Mouse (Mus musculus): ENCODE data around the gene Ankrd36. TPM values are rescaled to one million over a fixed set of nuclear protein-coding genes. Genes with fewer than 3 reads are reported as not detected.
"Not testable (repeated sequence)": the region's sequence is repeated elsewhere in the genome, so short reads cannot be mapped to it uniquely, and the experiment has no call there.

Gene Ankrd36
- polyA plus RNA-seq, 1 experiment from 2014 or later = 0.04 TPM

- no peaks in the 10 kb centered on the region for H3K4me1 ChIP-seq (replicated peaks; ENCODE audit: control insufficient read depth, insufficient read depth, low read length)
- no peak for ATAC-seq (ENCODE audit: low read depth)
- H3K36me3 ChIP-seq (ENCODE audit: control insufficient read depth, insufficient read depth, low read length) = peaks cover 57% of the 10 kb centered on the region
- no peak overlapping the region for H3K4me3 ChIP-seq (ENCODE audit: low read length)
- no peak overlapping the region for H3K9ac ChIP-seq (ENCODE audit: low read length)
- H3K9me3 ChIP-seq (ENCODE audit: control insufficient read depth, low read length) = no peaks in the 10 kb centered on the region
- no peak overlapping the region for H3K27ac ChIP-seq (ENCODE audit: low read length)
- no peak overlapping the region for H3K4me2 ChIP-seq (ENCODE audit: low read depth, low read length)
- 42% methylated on average over 5 of the region's 5 CpGs for WGBS
- no peaks in the 10 kb centered on the region for H3K27me3 ChIP-seq (ENCODE audit: control insufficient read depth, insufficient read depth, low read depth, low read length)
Measured at GRCm38 (mm10) chr11:5528841-5529240, 40.6 kb upstream of the Ankrd36 start.

- WGBS = 59% methylated on average over 5 of the region's 5 CpGs
- H3K36me3 ChIP-seq (ENCODE audit: control insufficient read depth, insufficient read depth, low read length) = peaks cover 55% of the 10 kb centered on the region
- no peak for ATAC-seq (ENCODE audit: low read depth)
Measured at GRCm38 (mm10) chr11:5530172-5530571, 39.3 kb upstream of the Ankrd36 start.

GRCm38 (mm10) chr11:5530717-5531116, 38.8 kb upstream of the Ankrd36 start:
- ATAC-seq (ENCODE audit: low read depth) = no peak
- no peaks in the 10 kb centered on the region for H3K9me3 ChIP-seq (ENCODE audit: control insufficient read depth, low read length)
- no peak overlapping the region for H3K4me3 ChIP-seq (ENCODE audit: low read length)
- 65% methylated on average over 6 of the region's 6 CpGs for WGBS
- H3K4me2 ChIP-seq (ENCODE audit: low read depth, low read length) = no peak overlapping the region
- no peaks in the 10 kb centered on the region for H3K27me3 ChIP-seq (ENCODE audit: control insufficient read depth, insufficient read depth, low read depth, low read length)
- peaks cover 55% of the 10 kb centered on the region for H3K36me3 ChIP-seq (ENCODE audit: control insufficient read depth, insufficient read depth, low read length)
- H3K4me1 ChIP-seq (replicated peaks; ENCODE audit: control insufficient read depth, insufficient read depth, low read length) = no peaks in the 10 kb centered on the region
- H3K27ac ChIP-seq (ENCODE audit: low read length) = no peak overlapping the region
- no peak overlapping the region for H3K9ac ChIP-seq (ENCODE audit: low read length)

More at GRCm38 (mm10) chr11:5530172-5530571, 39.3 kb upstream of the Ankrd36 start:
- no peaks in the 10 kb centered on the region for H3K4me1 ChIP-seq (replicated peaks; ENCODE audit: control insufficient read depth, insufficient read depth, low read length)
- no peak overlapping the region for H3K4me3 ChIP-seq (ENCODE audit: low read length)
- H3K9ac ChIP-seq (ENCODE audit: low read length) = no peak overlapping the region
- H3K27ac ChIP-seq (ENCODE audit: low read length) = no peak overlapping the region
- no peak overlapping the region for H3K4me2 ChIP-seq (ENCODE audit: low read depth, low read length)
- H3K27me3 ChIP-seq (ENCODE audit: control insufficient read depth, insufficient read depth, low read depth, low read length) = no peaks in the 10 kb centered on the region
- no peaks in the 10 kb centered on the region for H3K9me3 ChIP-seq (ENCODE audit: control insufficient read depth, low read length)

- H3K36me3 ChIP-seq (ENCODE audit: control insufficient read depth, insufficient read depth, low read length) = peaks cover 43% of the 10 kb centered on the region
- H3K9me3 ChIP-seq (ENCODE audit: control insufficient read depth, low read length) = no peaks in the 10 kb centered on the region
- no peak overlapping the region for H3K4me2 ChIP-seq (ENCODE audit: low read depth, low read length)
- no peaks in the 10 kb centered on the region for H3K27me3 ChIP-seq (ENCODE audit: control insufficient read depth, insufficient read depth, low read depth, low read length)
- 70% methylated on average over 5 of the region's 5 CpGs for WGBS
- no peak overlapping the region for H3K4me3 ChIP-seq (ENCODE audit: low read length)
- no peak overlapping the region for H3K27ac ChIP-seq (ENCODE audit: low read length)
- no peak overlapping the region for H3K9ac ChIP-seq (ENCODE audit: low read length)
- 0 out of 2 replicates have a peak, but pooled peaks have one; percentile 23 for ATAC-seq (ENCODE audit: low read depth)
- H3K4me1 ChIP-seq (replicated peaks; ENCODE audit: control insufficient read depth, insufficient read depth, low read length) = no peaks in the 10 kb centered on the region
Measured at GRCm38 (mm10) chr11:5533108-5533507, 36.4 kb upstream of the Ankrd36 start.

- not testable (repeated sequence) for H3K4me2 ChIP-seq (ENCODE audit: low read depth, low read length); H3K27ac ChIP-seq (ENCODE audit: low read length); ATAC-seq (ENCODE audit: low read depth); H3K9ac ChIP-seq (ENCODE audit: low read length); H3K27me3 ChIP-seq (ENCODE audit: control insufficient read depth, insufficient read depth, low read depth, low read length); H3K9me3 ChIP-seq (ENCODE audit: control insufficient read depth, low read length); H3K4me1 ChIP-seq (replicated peaks; ENCODE audit: control insufficient read depth, insufficient read depth, low read length); H3K4me3 ChIP-seq (ENCODE audit: low read length)
- 82% methylated on average over 4 of the region's 4 CpGs for WGBS
- peaks cover 27% of the 10 kb centered on the region for H3K36me3 ChIP-seq (ENCODE audit: control insufficient read depth, insufficient read depth, low read length)
Measured at GRCm38 (mm10) chr11:5537454-5537853, 32.0 kb upstream of the Ankrd36 start.

- H3K4me2 ChIP-seq (ENCODE audit: low read depth, low read length) = peak overlapping the region; percentile 63
- H3K27ac ChIP-seq (ENCODE audit: low read length) = no peak overlapping the region
- peaks cover 9% of the 10 kb centered on the region for H3K4me1 ChIP-seq (replicated peaks; ENCODE audit: control insufficient read depth, insufficient read depth, low read length)
- no peaks in the 10 kb centered on the region for H3K9me3 ChIP-seq (ENCODE audit: control insufficient read depth, low read length)
- peak overlapping the region; percentile 93 for H3K4me3 ChIP-seq (ENCODE audit: low read length)
- 45% methylated on average over 4 of the region's 4 CpGs for WGBS
- H3K36me3 ChIP-seq (ENCODE audit: control insufficient read depth, insufficient read depth, low read length) = peaks cover 5% of the 10 kb centered on the region; the same call in 1 of the 2 replicates
- peak overlapping the region; percentile 98; the same call in 1 of the 2 replicates for H3K9ac ChIP-seq (ENCODE audit: low read length)
- ATAC-seq (ENCODE audit: low read depth) = no peak
- no peaks in the 10 kb centered on the region for H3K27me3 ChIP-seq (ENCODE audit: control insufficient read depth, insufficient read depth, low read depth, low read length)
Measured at GRCm38 (mm10) chr11:5540331-5540730, 29.2 kb upstream of the Ankrd36 start.

GRCm38 (mm10) chr11:5541230-5541798, 28.2 kb upstream of the Ankrd36 start:
- Histone ChIP-seq H3K9ac (ENCODE audit: low read length) (peak overlapping the region; percentile 98), H3K4me3 (ENCODE audit: low read length) (peak overlapping the region; percentile 93), H3K4me2 (ENCODE audit: low read depth, low read length) (peak overlapping the region; percentile 63), H3K4me1 (replicated peaks; ENCODE audit: control insufficient read depth, insufficient read depth, low read length) (peaks cover 9% of the 10 kb centered on the region), H3K27me3 (ENCODE audit: control insufficient read depth, insufficient read depth, low read depth, low read length) (no peaks in the 10 kb centered on the region), H3K27ac (ENCODE audit: low read length) (peak overlapping the region; percentile 85), H3K9me3 (ENCODE audit: control insufficient read depth, low read length) (no peaks in the 10 kb centered on the region), H3K36me3 (ENCODE audit: control insufficient read depth, insufficient read depth, low read length) (peaks cover 5% of the 10 kb centered on the region; the same call in 1 of the 2 replicates)
- under 1% methylated on average over 28 of the region's 28 CpGs for WGBS
- no peak for ATAC-seq (ENCODE audit: low read depth)

- Histone ChIP-seq H3K4me2 (ENCODE audit: low read depth, low read length) (peak within 1 kb of the TSS; percentile 63), H3K4me1 (replicated peaks; ENCODE audit: control insufficient read depth, insufficient read depth, low read length) (peaks cover 9% of the 10 kb centered on the region), H3K4me3 (ENCODE audit: low read length) (peak within 1 kb of the TSS; percentile 93), H3K36me3 (ENCODE audit: control insufficient read depth, insufficient read depth, low read length) (peaks cover 5% of the 10 kb centered on the region; the same call in 1 of the 2 replicates), H3K9me3 (ENCODE audit: control insufficient read depth, low read length) (no peaks in the 10 kb centered on the region), H3K27ac (ENCODE audit: low read length) (peak within 1 kb of the TSS; percentile 85), H3K27me3 (ENCODE audit: control insufficient read depth, insufficient read depth, low read depth, low read length) (no peaks in the 10 kb centered on the region), H3K9ac (ENCODE audit: low read length) (peak within 1 kb of the TSS; percentile 98)
- WGBS = 0% methylated on average over 60 of the region's 65 CpGs
- ATAC-seq (ENCODE audit: low read depth) = peak; percentile 99
Measured at GRCm38 (mm10) chr11:5541799-5542481, 27.5 kb upstream of the Ankrd36 start, which contains the start of gene Ccdc117. Gene Ccdc117, minus strand, starts transcription at chr11:5542187.

GRCm38 (mm10) chr11:5542482-5543185, 26.9 kb upstream of the Ankrd36 start:
- no peaks in the 10 kb centered on the region for H3K27me3 ChIP-seq (ENCODE audit: control insufficient read depth, insufficient read depth, low read depth, low read length)
- H3K36me3 ChIP-seq (ENCODE audit: control insufficient read depth, insufficient read depth, low read length) = peaks cover 5% of the 10 kb centered on the region; the same call in 1 of the 2 replicates
- peak overlapping the region; percentile 98 for H3K9ac ChIP-seq (ENCODE audit: low read length)
- ATAC-seq (ENCODE audit: low read depth) = peak; percentile 18; the same call in 1 of the 2 replicates
- peak overlapping the region; percentile 93 for H3K4me3 ChIP-seq (ENCODE audit: low read length)
- 35% methylated on average over 5 of the region's 5 CpGs for WGBS
- no peaks in the 10 kb centered on the region for H3K9me3 ChIP-seq (ENCODE audit: control insufficient read depth, low read length)
- peaks cover 9% of the 10 kb centered on the region for H3K4me1 ChIP-seq (replicated peaks; ENCODE audit: control insufficient read depth, insufficient read depth, low read length)
- H3K4me2 ChIP-seq (ENCODE audit: low read depth, low read length) = peak overlapping the region; percentile 63
- no peak overlapping the region; the same call in 1 of the 2 replicates for H3K27ac ChIP-seq (ENCODE audit: low read length)

All from lung, embryonic 16.5 days (tissue).